Mouse (Mus musculus) cerebellum, adult 2 months (tissue): ENCODE measurements around the gene Irf2bp1. TPM values are rescaled to one million over a fixed set of nuclear protein-coding genes. Genes with fewer than 3 reads are reported as not detected.

Experiments used
- DNase-seq, 2 experiments: peaks; one replicate each; pipeline ENCODE4 v3.0.0; 2021
- H3K27ac ChIP-seq: fragments of 200-500 bp; 2 replicates; pipeline ENCODE4 v1.5.1; 2012; ENCODE audit warnings: low read length, control low read depth, inconsistent platforms; ENCODE audit not compliant: insufficient read depth
- H3K27me3 ChIP-seq: fragments of 200-500 bp; 2 replicates; pipeline ENCODE4 v1.6.1; 2012; ENCODE audit warnings: inconsistent platforms, mild to moderate bottlenecking, low read length, moderate library complexity; ENCODE audit not compliant: control insufficient read depth, insufficient read depth
- H3K4me1 ChIP-seq: fragments of 200-500 bp; 2 replicates; pipeline ENCODE4 v1.6.1; 2011; ENCODE audit warnings: low read length; ENCODE audit not compliant: control insufficient read depth, insufficient read depth
- H3K4me3 ChIP-seq: fragments of 200-500 bp; replicated peaks from 2 replicates; pipeline ENCODE3; 2011; ENCODE audit warnings: mild to moderate bottlenecking, low read depth, low read length, control low read depth; ENCODE audit not compliant: insufficient read depth
- CTCF ChIP-seq: fragments of 200-500 bp; IDR thresholded peaks from 2 replicates; pipeline ENCODE4 v1.5.1; 2011; ENCODE audit warnings: low read depth, mild to moderate bottlenecking, control low read depth, low read length, moderate library complexity, borderline replicate concordance; ENCODE audit not compliant: insufficient read depth
- POLR2A ChIP-seq: fragments of 200-500 bp; IDR thresholded peaks from 2 replicates; pipeline ENCODE4 v1.6.1; 2011; ENCODE audit warnings: low read length, control low read depth, borderline replicate concordance; ENCODE audit not compliant: insufficient read depth
- WGBS: fragments of 180-500 bp; shearing (Covaris S2); methylation state at CpG from one replicate; pipeline ENCODE4 v1.1.7; 2018; 5-methylcytosine and 5-hydroxymethylcytosine counted together
- polyA plus RNA-seq: library from polyadenylated mRNA; depleted of rRNA; stranded (reverse); fragments of >200 nt; gene quantifications from 2 replicates; pipeline ENCODE4 v1.2.3, GENCODE M21; 2012; rRNA removed

The Irf2bp1 gene
- polyA plus RNA-seq, 1 experiment: 37.7 TPM

- H3K4me1 ChIP-seq: peaks cover 18% of the 10 kb centered on the region
- 78% methylated on average over 5 of the region's 5 CpGs for WGBS
- no peak overlapping the region for H3K4me3 ChIP-seq
- no peak for DNase-seq
- H3K27me3 ChIP-seq: no peaks in the 10 kb centered on the region
- TF ChIP-seq POLR2A (no peak), CTCF (no peak)
- no peak overlapping the region for H3K27ac ChIP-seq
Observed at GRCm38 (mm10) chr7:19049252-19049651, 45.4 kb downstream of the Irf2bp1 start.

GRCm38 (mm10) chr7:19050172-19050571 lies 46.3 kb downstream of the Irf2bp1 start:
- Histone ChIP-seq H3K4me3 (no peak overlapping the region), H3K4me1 (peaks cover 18% of the 10 kb centered on the region), H3K27me3 (no peaks in the 10 kb centered on the region), H3K27ac (no peak overlapping the region)
- DNase-seq: no peak
- TF ChIP-seq CTCF (no peak), POLR2A (no peak)
- WGBS: 22% methylated on average over 8 of the region's 8 CpGs

DNA sequence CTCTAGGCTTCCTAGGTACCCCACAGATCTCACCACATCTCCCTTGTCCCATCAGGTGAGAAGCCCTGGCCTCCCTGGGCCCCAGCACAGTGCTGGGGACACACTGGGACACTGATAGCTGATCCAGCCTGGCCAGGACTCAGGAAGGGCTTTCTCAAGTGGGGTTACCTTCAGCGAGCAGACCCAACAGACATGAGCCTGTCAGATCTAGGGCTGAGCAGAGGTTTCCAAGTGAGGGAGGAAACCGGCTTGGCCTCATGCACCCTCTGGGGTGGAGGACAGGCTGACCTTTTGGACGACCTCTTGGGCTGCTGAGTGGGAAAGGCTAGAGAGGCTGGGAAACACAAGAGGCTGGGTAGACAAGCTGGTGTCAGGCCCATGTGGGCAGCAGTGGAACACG lies 47.3 kb downstream of the Irf2bp1 start:
- 83% methylated on average over 4 of the region's 4 CpGs for WGBS
- no peak for DNase-seq
- H3K27ac ChIP-seq: no peak overlapping the region

GRCm38 (mm10) chr7:19052345-19053135 lies 48.7 kb downstream of the Irf2bp1 start:
- DNase-seq: no peak
- Histone ChIP-seq H3K27ac (no peak overlapping the region), H3K27me3 (no peaks in the 10 kb centered on the region), H3K4me1 (no peaks in the 10 kb centered on the region; the same call in 1 of the 2 replicates), H3K4me3 (no peak overlapping the region)
- 76% methylated on average over 15 of the region's 15 CpGs for WGBS
- TF ChIP-seq CTCF (no peak), POLR2A (no peak)

More for the DNA sequence above, 47.3 kb downstream of the Irf2bp1 start:
- Histone ChIP-seq H3K27me3 (no peaks in the 10 kb centered on the region), H3K4me1 (peaks cover 9% of the 10 kb centered on the region), H3K4me3 (no peak overlapping the region)
- no peak for TF ChIP-seq POLR2A
- TF ChIP-seq CTCF: no peak

- no peaks in the 10 kb centered on the region for H3K27me3 ChIP-seq
- DNase-seq: no peak
- no peak for TF ChIP-seq POLR2A
- no peak for TF ChIP-seq CTCF
- 80% methylated on average over 7 of the region's 7 CpGs for WGBS
- no peak overlapping the region for H3K27ac ChIP-seq
- no peaks in the 10 kb centered on the region; the same call in 1 of the 2 replicates for H3K4me1 ChIP-seq
- H3K4me3 ChIP-seq: no peak overlapping the region
Observed at GRCm38 (mm10) chr7:19053136-19053532, 49.3 kb downstream of the Irf2bp1 start.

DNA sequence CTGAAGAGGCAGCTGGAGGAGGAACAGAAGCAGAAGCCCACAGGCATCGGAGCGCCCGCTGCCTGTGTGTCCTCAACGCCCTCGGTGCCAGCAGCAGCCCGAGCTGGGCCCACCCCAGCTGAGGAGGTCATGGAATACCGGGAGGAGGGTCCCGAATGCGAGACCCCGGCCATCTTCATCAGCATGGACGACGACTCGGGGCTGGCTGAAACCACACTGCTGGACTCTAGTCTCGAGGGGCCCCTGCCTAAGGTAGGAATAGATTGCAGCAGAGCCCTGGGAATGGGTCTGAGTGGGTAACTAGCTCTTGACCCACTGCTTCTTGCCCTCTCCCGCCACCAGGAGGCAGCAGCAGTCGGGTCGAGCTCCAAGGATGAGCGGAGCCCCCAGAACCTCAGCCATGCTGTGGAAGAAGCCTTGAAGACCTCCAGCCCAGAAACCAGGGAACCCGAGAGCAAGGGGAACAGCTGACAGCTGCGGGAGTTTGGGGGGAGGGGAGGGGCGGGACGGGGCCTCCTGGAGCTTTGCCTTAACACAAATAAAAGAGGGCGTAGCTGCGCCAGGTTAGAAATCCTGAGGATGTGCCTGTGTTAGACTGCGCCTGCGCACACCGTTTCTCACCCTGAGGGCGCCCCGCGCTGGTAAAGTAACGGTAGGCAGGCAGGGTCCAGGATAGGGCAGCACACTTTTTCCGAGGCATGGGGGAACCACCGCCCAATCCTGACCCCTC lies 50.4 kb downstream of the Irf2bp1 start, which contains the start of gene Rsph6a:
Gene Rsph6a, plus strand, starts transcription at position 644 of the 730 bp plus-strand sequence.
- H3K27ac ChIP-seq: no peak within 1 kb of the TSS
- H3K4me3 ChIP-seq: no peak within 1 kb of the TSS
- DNase-seq: peak in 1 of 2 experiments; percentile 50
- 14% methylated on average over 32 of the region's 33 CpGs for WGBS
- H3K4me1 ChIP-seq: no peaks in the 10 kb centered on the region; the same call in 1 of the 2 replicates
- no peaks in the 10 kb centered on the region for H3K27me3 ChIP-seq
- TF ChIP-seq CTCF: peak; percentile 49
- no peak for TF ChIP-seq POLR2A

DNA sequence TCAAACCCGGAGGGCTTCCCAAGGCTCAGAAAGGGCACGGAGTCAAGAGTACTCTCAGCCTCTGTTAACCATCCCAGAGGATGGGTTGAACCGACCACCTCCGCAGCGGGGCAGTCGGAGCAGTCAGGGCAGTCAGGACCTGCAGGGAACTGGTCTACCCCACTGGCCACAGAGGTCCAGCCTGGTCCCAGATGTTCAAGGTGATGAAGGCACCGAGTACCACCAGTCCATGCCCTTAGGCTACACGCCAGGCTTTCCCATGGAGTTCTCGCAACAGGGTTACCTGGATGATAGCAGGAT lies 50.9 kb downstream of the Irf2bp1 start:
- no peak for DNase-seq
- no peaks in the 10 kb centered on the region; the same call in 1 of the 2 replicates for H3K4me1 ChIP-seq
- no peaks in the 10 kb centered on the region for H3K27me3 ChIP-seq
- no peak for TF ChIP-seq POLR2A
- no peak for TF ChIP-seq CTCF
- WGBS: 62% methylated on average over 9 of the region's 9 CpGs
- H3K4me3 ChIP-seq: no peak overlapping the region
- H3K27ac ChIP-seq: no peak overlapping the region

GRCm38 (mm10) chr7:19055108-19055507 lies 51.3 kb downstream of the Irf2bp1 start:
- H3K4me1 ChIP-seq: no peaks in the 10 kb centered on the region; the same call in 1 of the 2 replicates
- H3K27me3 ChIP-seq: no peaks in the 10 kb centered on the region
- DNase-seq: no peak
- TF ChIP-seq CTCF: no peak
- no peak for TF ChIP-seq POLR2A
- 87% methylated on average over 8 of the region's 8 CpGs for WGBS
- no peak overlapping the region for H3K27ac ChIP-seq
- H3K4me3 ChIP-seq: no peak overlapping the region

Other genes with a start within 250 kb of the Irf2bp1 start
- 0.08 TPM in 1 of 2 replicates, not detected in the other for gene Psg19, start 205.5 kb upstream of the Irf2bp1 start, polyA plus RNA-seq
- gene Psg17, start 182.4 kb upstream of the Irf2bp1 start, polyA plus RNA-seq: 0.15 TPM in 1 of 2 replicates, not detected in the other
- gene Mill2, start 164.1 kb upstream of the Irf2bp1 start, polyA plus RNA-seq: 2.0 and 2.1 TPM in 2 replicates
- 17.3 TPM in 2 replicates for gene Pglyrp1, start 132.7 kb upstream of the Irf2bp1 start, polyA plus RNA-seq
- gene Ccdc61, start 93.6 kb upstream of the Irf2bp1 start, polyA plus RNA-seq: 16.3 and 17.6 TPM in 2 replicates
- gene Nova2, start 78.2 kb upstream of the Irf2bp1 start, polyA plus RNA-seq: 12.8 and 14.5 TPM in 2 replicates
- gene Nanos2, start 16.6 kb upstream of the Irf2bp1 start, polyA plus RNA-seq: 2.0 and 2.7 TPM in 2 replicates
- gene Mypop, start 12.8 kb upstream of the Irf2bp1 start, polyA plus RNA-seq: 52.6 and 55.3 TPM in 2 replicates
- gene Foxa3, start 19.5 kb downstream of the Irf2bp1 start, polyA plus RNA-seq: not detected in 2 replicates
- 112 and 113 TPM in 2 replicates for gene Sympk, start 20.3 kb downstream of the Irf2bp1 start, polyA plus RNA-seq
- gene Rsph6a, start 50.6 kb downstream of the Irf2bp1 start, polyA plus RNA-seq: 0.10 TPM in 1 of 2 replicates, not detected in the other
- gene Dmwd, start 72.2 kb downstream of the Irf2bp1 start, polyA plus RNA-seq: 116 and 117 TPM in 2 replicates
- 38.9 and 40.1 TPM in 2 replicates for gene Dmpk, start 79.8 kb downstream of the Irf2bp1 start, polyA plus RNA-seq
- 3.5 and 4.6 TPM in 2 replicates for gene Six5, start 90.5 kb downstream of the Irf2bp1 start, polyA plus RNA-seq
- 0.80 and 0.90 TPM in 2 replicates for gene Gm4969, start 114.3 kb downstream of the Irf2bp1 start, polyA plus RNA-seq
- gene Fbxo46, start 115.8 kb downstream of the Irf2bp1 start, polyA plus RNA-seq: 7.6 and 7.9 TPM in 2 replicates
- 15.7 TPM in 2 replicates for gene Qpctl, start 145.2 kb downstream of the Irf2bp1 start, polyA plus RNA-seq
- gene Snrpd2, start 145.7 kb downstream of the Irf2bp1 start, polyA plus RNA-seq: 87.1 and 88.8 TPM in 2 replicates
- 1.9 and 2.6 TPM in 2 replicates for gene Gipr, start 162.1 kb downstream of the Irf2bp1 start, polyA plus RNA-seq
- gene Eml2, start 172.4 kb downstream of the Irf2bp1 start, polyA plus RNA-seq: 148 and 176 TPM in 2 replicates
- gene Gpr4, start 208.5 kb downstream of the Irf2bp1 start, polyA plus RNA-seq: 4.3 and 5.1 TPM in 2 replicates
- 39.1 and 40.1 TPM in 2 replicates for gene Opa3, start 224.3 kb downstream of the Irf2bp1 start, polyA plus RNA-seq